8 mouse cellular contexts compared by ENCODE assay signal in the genomic region with DNA sequence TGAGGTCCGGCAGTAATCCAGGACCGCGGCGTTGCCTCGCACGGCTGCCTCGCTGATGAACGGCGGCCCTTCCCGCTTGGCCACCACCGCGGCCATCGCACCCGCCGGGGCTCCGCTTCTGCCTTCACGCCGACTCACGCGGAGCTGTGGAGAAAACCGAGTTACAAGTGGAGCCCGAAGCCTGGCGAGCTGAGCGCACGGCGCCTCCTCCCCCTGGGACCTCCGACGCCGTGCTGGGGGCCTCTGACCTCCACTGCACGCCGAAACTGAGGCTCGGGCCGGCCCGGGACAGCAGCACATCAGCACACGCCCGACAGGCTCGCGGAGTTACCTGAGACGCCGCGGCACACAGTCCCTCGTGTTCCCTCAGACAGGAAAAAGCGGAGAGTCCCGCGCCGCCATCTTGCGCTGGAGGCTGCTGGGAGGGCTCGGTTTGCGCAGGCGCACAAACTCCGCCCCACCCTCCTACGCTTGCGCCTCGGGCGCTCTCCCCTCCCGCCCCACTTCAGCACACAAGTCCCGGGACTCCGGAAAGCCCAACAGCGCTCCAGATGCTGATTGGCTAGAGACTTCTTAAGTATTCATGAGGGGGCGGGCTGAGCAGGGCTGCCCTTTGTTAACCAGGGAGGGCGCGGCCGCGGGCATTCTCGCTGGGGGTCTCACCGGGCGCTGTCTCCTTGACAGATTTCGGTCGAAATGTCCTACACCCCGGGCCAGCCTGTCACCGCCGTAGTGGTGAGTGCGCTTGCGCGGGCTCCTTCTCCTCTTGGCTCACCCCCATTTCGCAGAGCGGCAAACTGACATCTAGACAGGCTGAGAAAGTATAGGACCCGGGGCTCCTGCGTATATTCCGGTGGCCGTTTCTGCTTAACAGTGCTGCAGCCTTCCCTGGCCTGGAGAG. TPM values are rescaled to one million over a fixed set of nuclear protein-coding genes. Genes with fewer than 3 reads are reported as not detected.
A peak's percentile ranks its signal among the peaks of the same experiment; 100 is the strongest.
DNase-seq lines count a peak whose midpoint lies in the region; ATAC-seq lines count a peak whose summit lies in the region.

A gene (minus strand): TSS at position 430 of the 901 bp plus-strand sequence.
A gene (plus strand): TSS at position 476 of the 901 bp plus-strand sequence.

- ATAC-seq in inflammation-experienced regulatory T-cells, adult 6 months = peak; percentile 97
- ATAC-seq in megakaryocyte-erythroid progenitor cell, adult 5-6 weeks (replicated peaks; ENCODE audit: low FRiP score, low TSS enrichment, poor library complexity, severe bottlenecking) = peak; percentile 97

- DNase-seq in adipocyte (ENCODE audit: low spot score) = peak; percentile 98
- peak; percentile 97 for DNase-seq in embryo, embryonic 10 days (ENCODE audit: low spot score)
- DNase-seq in gastrocnemius, postnatal 14 days = peak; percentile 98
- peak; percentile 93 to 98 for DNase-seq in left cerebral cortex, postnatal 10 days (ENCODE audit: extremely low spot score in 1 of 2, low spot score in 2 of 2)
- DNase-seq in right cerebral cortex, postnatal 25 days = peak; percentile 94
- DNase-seq in urinary bladder, postnatal 4 days (ENCODE audit: low spot score in 2 of 2) = peak; percentile 95 to 97

- intact Hi-C loops in gastrocnemius, postnatal 14 days (cut with DNase I; ENCODE audit: low total_unique reads) = loop anchor here (5.0 kb wide), 1 partner anchor 40 kb away; a partner anchor contains a TSS
- intact Hi-C loops in left cerebral cortex, postnatal 10 days (cut with DNase I) = no loop called here

RNA-seq across cellular contexts. Expression of the first gene that starts in this region (rescaled TPM):
- total RNA-seq in gastrocnemius, postnatal 14 days (2021) = 10 to 100 TPM; 66.9 to 77.6 TPM
- polyA plus RNA-seq in inflammation-experienced regulatory T-cells, adult 6 months (2017; shearing (Covaris generic)) = 10 to 100 TPM; 43.7 to 57.0 (median 49.4) TPM
- total RNA-seq in left cerebral cortex, postnatal 10 days (2021) = 10 to 100 TPM; 59.7 to 65.4 TPM
- 77.1 and 79.8 TPM in 2 replicates for total RNA-seq in megakaryocyte-erythroid progenitor cell, adult 5-6 weeks (2014; fragmentation: Nextera tagmentation)
- total RNA-seq in megakaryocyte-erythroid progenitor cell, adult 5-6 weeks (2017) = 34.1 and 53.7 TPM in 2 replicates

RNA-seq across cellular contexts. Expression of the second gene that starts in this region (rescaled TPM):
- total RNA-seq in gastrocnemius, postnatal 14 days (2021) = 10 to 100 TPM; 18.9 to 21.7 TPM
- 10 to 100 TPM; 20.9 to 43.7 (median 25.2) TPM for polyA plus RNA-seq in inflammation-experienced regulatory T-cells, adult 6 months (2017; shearing (Covaris generic))
- 10 to 100 TPM; 18.2 to 20.2 TPM for total RNA-seq in left cerebral cortex, postnatal 10 days (2021)
- 3.8 and 5.6 TPM in 2 replicates for total RNA-seq in megakaryocyte-erythroid progenitor cell, adult 5-6 weeks (2014; fragmentation: Nextera tagmentation)
- total RNA-seq in megakaryocyte-erythroid progenitor cell, adult 5-6 weeks (2017) = 1.2 and 5.5 TPM in 2 replicates

Comparison
In these comparisons a context has a peak if more than half of its experiments do, and no peak if none do; other contexts are left out.
1. Peak in every context shown above with its lines: DNase-seq and ATAC-seq.